Mouse (Mus musculus) heart, postnatal 0 days (tissue): Measurements from ENCODE around the gene Nub1.

Source experiments
- CTCF ChIP-seq: IDR thresholded peaks from 2 replicates; pipeline ENCODE4 v1.5.1; 2016; ENCODE audit warnings: antibody characterized with exemption, control low read depth, low read depth
- EP300 ChIP-seq: IDR thresholded peaks from 2 replicates; pipeline ENCODE4 v1.6.1; 2016; ENCODE audit warnings: antibody characterized with exemption, low read depth

GRCm38 (mm10) chr5:24704615-24705014 is 19.3 kb downstream of the Nub1 start:
- TF ChIP-seq CTCF (no peak), EP300 (no peak)
